Mouse (Mus musculus) adipocyte (in vitro differentiated cells): Measurements from ENCODE around the gene Gdpd5.

Experiments used
- DNase-seq: peaks from one replicate; pipeline ENCODE4 v3.0.0-alpha.2; 2016; ENCODE audit warnings: low spot score

Gene Gdpd5

GRCm38 (mm10) chr7:99381214-99382087, at the start of gene Gdpd5:
Gdpd5 (plus strand) TSS chr7:99381414.
- DNase-seq, result peak; percentile 91

GRCm38 (mm10) chr7:99332774-99333480, 48.3 kb upstream of the Gdpd5 start:
- DNase-seq, result peak; percentile 83

DNA sequence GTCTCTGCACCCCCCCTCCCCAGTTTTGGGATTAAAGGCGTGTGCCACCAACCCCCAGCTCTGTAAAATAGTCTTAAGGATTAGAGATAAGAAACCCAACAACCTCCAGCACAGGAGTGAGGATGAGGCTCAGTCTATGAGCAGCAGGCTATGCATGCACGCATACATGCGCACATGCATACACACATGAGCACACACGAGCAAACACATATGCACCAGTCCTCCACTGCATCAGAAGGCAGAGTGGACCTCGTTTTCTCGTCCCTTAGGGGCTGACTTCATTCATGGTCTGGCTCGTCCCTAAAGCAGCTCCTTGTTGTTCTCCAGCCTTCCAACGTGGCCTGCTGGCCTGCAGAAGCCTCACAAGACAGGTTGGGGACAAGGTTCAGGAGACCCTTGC, 40.5 kb upstream of the Gdpd5 start:
- no peak for DNase-seq

GRCm38 (mm10) chr7:99343577-99343976, 37.6 kb upstream of the Gdpd5 start:
- DNase-seq, result no peak

DNA sequence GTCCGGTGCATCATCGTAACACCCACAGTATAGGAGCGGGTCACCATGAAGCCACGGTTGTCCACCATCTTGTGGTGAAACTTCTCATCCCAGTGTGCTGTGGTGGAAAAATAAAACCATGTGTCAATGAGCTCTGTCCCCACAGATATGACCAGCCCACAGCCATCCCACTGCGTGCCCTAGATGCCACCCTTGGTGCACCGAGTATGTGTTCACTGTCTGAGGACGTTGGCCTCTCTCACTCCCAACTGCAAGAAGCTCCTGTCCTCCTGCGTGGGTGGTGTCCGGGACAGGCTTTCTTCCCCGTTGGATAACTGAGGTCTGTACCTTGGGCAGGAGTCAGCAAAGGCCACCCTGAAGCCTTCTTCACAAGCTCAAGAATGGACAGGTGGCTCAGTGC, 33.9 kb upstream of the Gdpd5 start:
- no peak for DNase-seq

DNA sequence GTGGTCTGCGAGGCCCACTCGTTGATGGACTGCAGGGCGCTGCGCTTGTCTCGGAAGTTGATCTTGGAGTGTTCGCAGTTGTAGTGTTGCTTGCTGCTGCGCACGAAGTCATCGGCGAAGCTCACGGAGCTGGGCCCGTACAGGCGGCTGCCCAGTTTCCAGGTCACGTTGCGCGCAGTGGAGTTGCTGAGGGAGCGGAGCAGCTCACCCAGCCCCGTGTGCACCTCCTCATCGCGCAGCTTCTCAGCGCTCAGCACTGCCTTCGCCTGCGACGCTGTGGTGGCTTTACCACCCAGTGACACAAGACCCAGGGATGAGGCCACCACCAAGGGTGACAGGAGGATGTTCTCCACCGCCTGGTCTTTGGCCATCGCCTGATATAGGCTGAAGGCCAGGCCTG, 32.3 kb upstream of the Gdpd5 start:
- DNase-seq, result no peak

DNA sequence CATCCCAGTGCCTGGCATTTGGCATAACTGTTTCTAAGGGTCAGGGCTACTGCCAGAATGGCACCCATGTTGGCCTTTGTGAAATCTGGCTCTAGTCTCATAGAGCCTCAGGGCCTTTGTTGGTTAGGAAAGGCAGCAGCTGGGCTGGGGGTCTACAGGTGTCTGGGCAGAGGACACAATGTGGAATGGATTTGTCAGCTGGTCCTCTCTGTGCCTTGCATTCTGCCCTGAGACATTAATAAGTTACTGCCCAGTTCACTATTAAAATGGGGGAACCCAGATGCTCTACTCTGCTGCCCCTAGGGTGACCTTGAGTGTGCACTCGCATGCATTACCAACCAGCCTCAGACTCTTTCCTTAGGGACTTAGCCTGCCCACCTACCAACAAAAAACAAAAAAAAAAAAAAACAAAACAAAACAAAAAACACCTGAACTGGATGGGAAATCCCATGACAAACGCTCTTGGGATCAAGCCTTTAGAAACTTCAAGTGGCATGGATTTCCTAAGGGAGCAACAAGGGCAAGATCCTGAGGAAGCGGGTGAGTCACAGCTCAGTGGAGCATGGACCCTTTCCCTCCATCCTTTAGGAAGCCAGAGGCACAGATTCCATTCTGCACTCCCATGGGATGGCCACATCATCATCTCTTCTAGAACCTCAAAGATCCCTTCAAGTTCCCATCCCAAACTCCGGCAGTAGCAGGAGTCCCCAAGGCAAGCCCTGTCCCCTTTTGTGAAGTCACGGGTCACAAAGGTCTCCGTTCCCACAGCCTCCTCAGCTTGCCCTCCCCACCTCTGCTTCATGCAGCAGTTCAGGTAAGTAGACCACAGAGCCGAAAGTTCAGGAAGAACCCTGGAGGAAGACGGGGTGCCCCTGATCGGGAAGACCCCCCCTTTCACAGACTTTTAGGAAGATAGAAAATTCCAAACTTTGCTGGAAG, 31.2 kb upstream of the Gdpd5 start:
- DNase-seq, result no peak

DNA sequence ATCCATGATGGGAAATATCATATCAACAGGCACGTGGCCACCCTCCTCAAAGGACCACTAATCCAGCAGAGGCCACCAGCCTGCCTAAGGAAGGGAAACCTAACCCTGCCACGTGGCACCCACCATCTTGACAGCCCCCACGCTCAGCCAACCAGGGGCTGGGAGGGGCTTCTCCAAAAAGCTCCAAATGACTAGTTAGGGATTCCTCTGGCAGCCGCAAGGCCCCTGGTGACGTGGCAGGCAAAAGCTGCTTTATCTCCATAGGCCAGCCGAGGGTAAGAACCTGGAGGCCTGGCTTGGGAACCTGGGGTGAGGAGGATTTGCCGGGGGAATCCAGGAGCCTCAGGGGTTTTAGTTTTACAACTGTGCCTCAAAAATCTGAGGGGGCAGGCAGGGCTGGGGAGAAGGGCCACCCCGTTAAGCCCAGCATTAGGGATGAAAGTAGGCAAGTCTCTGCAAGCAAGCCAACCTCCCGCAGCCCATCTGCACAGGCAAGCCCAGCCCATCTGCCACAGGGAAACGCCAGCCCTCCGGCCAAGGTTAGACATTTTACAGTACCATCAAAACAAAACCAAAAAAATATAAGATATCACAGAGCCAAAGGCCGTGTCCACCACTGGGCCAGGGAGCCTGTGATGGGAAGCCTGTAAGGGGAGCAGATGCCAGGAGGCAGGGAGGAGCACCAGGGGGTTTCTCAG, 30.0 kb upstream of the Gdpd5 start:
- no peak for DNase-seq

GRCm38 (mm10) chr7:99351802-99352517, 29.3 kb upstream of the Gdpd5 start:
- no peak for DNase-seq

- DNase-seq, result peak; percentile 88
Measured at GRCm38 (mm10) chr7:99352526-99353400, 28.5 kb upstream of the Gdpd5 start, which contains the start of gene Serpinh1. Serpinh1 (minus strand) TSS chr7:99353239.

GRCm38 (mm10) chr7:99355731-99356131, 25.5 kb upstream of the Gdpd5 start:
- DNase-seq, result peak; percentile 85

DNA sequence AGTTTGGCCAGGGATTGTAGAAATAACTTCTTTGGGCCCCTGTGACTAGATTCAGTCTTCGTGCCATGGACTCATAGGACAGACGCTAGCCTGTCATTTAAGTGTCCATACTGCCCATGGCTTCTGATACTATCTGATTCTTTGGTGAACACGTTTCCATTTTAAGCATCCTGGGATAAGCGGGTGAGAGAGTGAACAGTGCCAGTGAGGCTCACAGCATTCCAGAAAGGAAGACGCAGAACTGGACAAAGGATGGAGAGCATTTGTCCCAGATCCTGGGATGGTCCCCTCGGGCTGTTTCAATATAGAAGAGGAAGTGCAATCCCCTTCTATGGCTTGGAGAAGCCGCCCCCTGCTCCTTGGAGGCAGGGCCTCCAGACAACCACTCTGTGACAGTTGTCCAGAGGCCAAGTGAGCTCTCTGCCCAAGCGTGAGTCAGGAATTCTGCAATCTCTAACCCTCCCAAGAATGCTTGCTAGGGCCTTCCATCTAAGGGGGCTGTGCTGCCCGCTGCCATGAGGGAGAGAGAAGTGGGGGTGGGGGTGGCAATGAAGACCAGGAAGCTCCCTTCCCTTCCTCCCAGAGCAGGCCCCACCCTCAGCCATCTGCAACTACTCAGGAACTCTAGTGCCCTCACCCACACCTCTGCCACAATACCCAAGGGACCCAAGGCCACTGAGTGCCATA, 24.8 kb upstream of the Gdpd5 start:
- peak; percentile 77 for DNase-seq

GRCm38 (mm10) chr7:99357201-99357600, 24.0 kb upstream of the Gdpd5 start:
- DNase-seq, result no peak

DNA sequence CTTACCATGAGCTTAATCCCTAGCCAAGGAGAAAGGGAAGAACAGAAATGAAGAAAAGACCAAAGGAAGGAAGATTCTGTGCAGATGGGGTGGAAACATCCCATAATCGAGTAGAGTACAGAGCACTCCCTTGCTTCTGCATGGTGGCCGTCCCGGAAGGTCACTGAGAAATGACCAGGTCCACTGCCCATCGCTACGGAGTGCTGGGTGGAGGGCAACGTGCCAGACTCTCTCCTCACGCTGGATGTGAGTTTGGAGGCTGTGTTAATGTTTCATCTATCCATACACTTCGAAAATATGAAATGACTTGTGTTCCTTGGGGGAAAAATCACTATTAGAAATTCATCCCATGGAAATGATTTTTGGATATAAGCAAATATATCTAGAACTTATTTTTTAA, 22.8 kb upstream of the Gdpd5 start:
- DNase-seq, result no peak

DNA sequence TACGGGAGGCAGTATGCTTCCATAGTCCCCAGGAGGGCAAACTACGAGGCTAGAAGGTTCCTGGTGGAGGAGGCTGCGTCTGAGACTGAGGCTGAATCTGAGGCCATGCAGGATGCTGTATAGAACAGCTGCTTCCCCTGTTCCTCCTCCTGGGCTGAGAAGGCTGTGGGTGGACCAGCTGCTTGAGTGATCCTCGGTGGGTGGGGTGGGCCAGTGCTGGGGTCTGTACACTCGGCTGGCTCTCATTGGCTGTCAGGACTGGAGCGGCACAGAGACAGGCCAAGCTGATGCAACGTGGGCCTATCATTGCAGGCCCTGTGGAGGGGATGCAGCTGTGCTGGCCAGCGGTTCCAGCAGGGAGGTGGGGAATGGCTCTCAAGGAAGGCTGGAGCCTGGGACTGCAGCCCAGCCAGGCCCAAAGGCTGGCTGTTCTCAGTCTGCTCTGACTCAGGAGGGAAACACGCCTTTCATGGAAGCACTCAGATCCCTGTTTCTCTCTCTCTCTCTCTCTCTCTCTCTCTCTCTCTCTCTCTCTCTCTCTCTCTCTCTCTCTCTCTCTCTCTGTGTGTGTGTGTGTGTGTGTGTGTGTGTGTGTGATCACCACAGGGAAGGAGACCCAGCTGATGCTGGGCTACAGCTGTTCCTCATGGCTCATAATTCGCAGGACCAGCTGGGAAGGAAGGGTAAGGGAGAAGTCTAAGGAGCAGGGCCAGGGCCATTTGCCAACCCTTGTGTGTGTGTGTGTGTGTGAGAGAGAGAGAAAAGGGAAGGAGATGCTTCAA, 21.0 kb upstream of the Gdpd5 start:
- peak; percentile 74 for DNase-seq

DNA sequence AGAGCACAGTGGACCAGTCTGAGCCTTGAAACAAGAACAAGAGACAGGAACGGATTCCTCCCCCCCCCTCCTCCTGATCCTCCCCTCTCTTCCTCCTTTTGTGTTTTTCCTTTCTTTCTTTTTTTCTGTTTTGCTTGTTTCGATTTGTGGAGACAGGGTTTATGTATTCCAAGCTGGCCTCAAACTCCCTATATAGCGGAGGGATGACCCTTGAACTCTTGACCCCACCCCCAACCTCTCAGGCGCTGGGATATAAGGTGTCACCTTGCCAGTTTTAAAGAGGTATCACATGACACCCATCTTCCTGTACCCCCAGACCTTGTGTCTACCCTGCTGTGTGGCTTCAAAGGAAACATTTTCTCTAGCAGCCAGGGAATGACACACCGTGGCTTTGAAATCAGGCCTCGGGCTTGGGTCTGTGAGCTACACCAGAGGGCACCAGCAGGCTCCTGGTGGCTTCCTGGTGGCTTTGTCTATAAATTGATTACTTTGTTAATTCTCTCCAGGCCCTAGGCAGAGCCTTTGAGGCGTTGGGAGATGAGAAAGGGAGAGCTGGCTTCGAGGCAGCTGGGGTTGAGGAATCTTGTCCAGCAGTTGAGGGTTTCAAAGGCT, 20.3 kb upstream of the Gdpd5 start:
- no peak for DNase-seq

- DNase-seq, result no peak
Measured at GRCm38 (mm10) chr7:99362137-99362536, 19.1 kb upstream of the Gdpd5 start.

DNA sequence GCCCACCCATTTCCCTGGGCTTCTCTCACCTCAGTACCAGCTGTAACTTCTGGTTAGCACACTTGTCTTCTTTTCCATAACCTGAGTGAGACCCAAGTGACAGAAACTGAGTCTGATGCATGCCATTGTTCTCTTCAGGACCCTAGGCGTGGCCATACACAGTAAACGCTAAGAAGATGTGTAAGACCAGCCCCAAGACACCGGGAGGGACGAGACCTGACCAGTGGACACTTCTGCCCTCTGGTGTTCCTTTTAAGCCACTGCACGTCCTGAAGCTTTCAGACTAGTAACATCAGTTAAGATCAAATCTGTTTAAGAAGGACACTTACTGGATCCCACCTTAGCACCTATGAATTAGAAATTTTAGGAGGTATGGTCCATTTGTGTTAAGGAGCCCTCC, 16.1 kb upstream of the Gdpd5 start:
- DNase-seq, result peak; percentile 80
